Mouse (Mus musculus): ENCODE data around the gene Upp1.

DNA sequence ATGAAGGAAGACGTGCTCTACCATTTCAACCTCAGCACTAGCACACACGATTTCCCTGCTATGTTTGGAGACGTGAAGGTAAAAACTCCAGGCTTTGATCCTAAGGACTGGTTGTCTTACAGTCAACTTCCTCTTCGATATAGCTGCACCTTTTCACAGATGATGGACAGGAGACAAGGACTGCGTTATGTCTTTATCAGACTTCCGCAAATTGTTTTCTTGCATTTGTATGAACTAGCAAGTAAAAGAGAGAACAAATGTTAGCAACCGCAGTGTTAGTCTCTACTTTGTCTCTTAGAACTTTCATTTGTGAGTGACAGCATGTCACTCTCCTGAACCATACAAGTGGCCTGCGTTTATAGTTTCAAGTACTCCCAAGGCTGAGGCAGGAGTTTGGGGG, 11.6 kb downstream of the Upp1 start:
- TF ChIP-seq CTCF (IDR thresholded peaks at IDR 0.05; ENCODE audit: low read depth) (no peak), EP300 (IDR thresholded peaks at IDR 0.05; ENCODE audit: low read depth) (no peak)

Measured in liver, embryonic 14.5 days (tissue).